Mouse (Mus musculus): ENCODE results near the gene Ceacam10.
"Not testable (repeated sequence)": the region's sequence is repeated elsewhere in the genome, so short reads cannot be mapped to it uniquely, and the experiment has no call there.

Gene Ceacam10

GRCm38 (mm10) chr7:24776918-24777317, at the start of gene Ceacam10:
Ceacam10 (plus strand) TSS chr7:24777206.
- DNase-seq, result not testable (repeated sequence)

- DNase-seq, result no peak
Measured at GRCm38 (mm10) chr7:24735970-24736670, 40.9 kb upstream of the Ceacam10 start.

- DNase-seq, result no peak
Measured at GRCm38 (mm10) chr7:24750695-24751094, 26.3 kb upstream of the Ceacam10 start.

DNA sequence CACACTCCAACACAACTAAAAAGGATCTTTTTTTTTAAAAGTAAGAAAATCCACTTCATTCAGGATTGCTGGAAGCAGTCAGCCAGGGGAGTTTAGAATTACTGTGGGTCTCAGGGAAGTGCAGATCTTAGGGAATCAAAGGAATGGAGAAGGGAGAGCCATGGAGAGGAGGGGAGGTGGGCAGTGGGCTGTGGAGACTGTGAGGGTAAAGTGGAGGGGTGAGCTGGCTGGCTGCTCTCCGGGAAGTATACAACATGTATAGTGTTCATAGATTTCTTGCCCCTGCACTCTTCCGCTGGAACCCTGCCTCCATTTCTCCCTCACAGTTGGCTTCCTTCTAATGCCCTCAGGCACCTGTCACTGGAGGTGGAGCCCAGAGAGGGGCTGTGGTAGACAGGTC, 25.4 kb upstream of the Ceacam10 start:
- DNase-seq, result no peak

GRCm38 (mm10) chr7:24753476-24753875, 23.5 kb upstream of the Ceacam10 start:
- DNase-seq, result no peak

- no peak for DNase-seq
Measured at GRCm38 (mm10) chr7:24758520-24758919, 18.5 kb upstream of the Ceacam10 start.

GRCm38 (mm10) chr7:24760211-24760610, 16.8 kb upstream of the Ceacam10 start, which contains the start of gene Cd177:
Cd177 (minus strand) TSS chr7:24760311.
- no peak for DNase-seq

- DNase-seq, result no peak
Measured at GRCm38 (mm10) chr7:24761161-24761560, 15.8 kb upstream of the Ceacam10 start.

- DNase-seq, result no peak
Measured at GRCm38 (mm10) chr7:24762574-24762973, 14.4 kb upstream of the Ceacam10 start.

GRCm38 (mm10) chr7:24771361-24771760, 5.6 kb upstream of the Ceacam10 start:
- DNase-seq, result no peak

GRCm38 (mm10) chr7:24773942-24774535, 3.0 kb upstream of the Ceacam10 start:
- DNase-seq, result no peak

GRCm38 (mm10) chr7:24776145-24776544, 861 bp upstream of the Ceacam10 start:
- DNase-seq, result no peak

GRCm38 (mm10) chr7:24797918-24798317, 20.9 kb downstream of the Ceacam10 start:
- DNase-seq, result no peak

- DNase-seq, result no peak
Measured at GRCm38 (mm10) chr7:24802149-24802767, 25.3 kb downstream of the Ceacam10 start.

DNA sequence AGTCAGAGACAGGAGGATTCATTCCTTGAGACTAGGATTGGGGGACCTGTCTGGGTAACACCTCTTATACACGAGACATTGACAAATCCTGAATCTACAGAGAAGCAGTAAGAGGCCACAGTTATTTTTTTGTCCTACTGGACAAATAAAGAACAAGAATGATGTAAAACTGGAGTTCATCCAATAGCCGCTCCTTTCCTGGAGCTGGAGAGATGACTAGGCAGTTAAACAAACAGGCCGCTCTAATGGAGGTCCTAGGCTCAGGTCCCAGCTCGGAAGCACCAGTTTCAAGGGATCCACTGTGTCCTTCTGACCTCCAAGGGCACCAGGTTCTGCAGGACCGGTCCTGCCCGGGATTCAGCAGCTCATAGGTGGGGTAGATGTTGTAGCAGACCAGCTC, 27.8 kb downstream of the Ceacam10 start:
- no peak for DNase-seq

DNA sequence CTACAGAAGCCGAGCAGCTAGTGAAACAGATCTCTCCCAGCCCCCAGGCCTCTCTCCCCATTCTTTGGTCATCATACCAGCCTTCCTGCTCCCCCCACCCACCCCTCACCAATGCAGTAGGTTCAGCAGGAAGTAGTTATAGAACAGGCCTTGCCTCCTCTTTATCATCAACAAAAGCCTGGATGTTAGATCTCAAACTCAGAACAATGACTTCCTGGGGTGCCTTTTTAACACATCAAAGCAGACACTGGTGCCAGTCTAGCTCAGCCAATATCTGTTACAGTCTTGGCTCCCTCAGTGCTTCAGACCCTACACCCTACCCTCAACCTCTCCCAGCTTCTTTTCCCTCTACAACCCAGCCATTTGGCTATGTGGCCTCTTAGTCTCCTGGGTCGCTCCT, 32.0 kb downstream of the Ceacam10 start:
- DNase-seq, result no peak

GRCm38 (mm10) chr7:24817502-24817901, 40.5 kb downstream of the Ceacam10 start:
- peak; percentile 87 for DNase-seq

DNA sequence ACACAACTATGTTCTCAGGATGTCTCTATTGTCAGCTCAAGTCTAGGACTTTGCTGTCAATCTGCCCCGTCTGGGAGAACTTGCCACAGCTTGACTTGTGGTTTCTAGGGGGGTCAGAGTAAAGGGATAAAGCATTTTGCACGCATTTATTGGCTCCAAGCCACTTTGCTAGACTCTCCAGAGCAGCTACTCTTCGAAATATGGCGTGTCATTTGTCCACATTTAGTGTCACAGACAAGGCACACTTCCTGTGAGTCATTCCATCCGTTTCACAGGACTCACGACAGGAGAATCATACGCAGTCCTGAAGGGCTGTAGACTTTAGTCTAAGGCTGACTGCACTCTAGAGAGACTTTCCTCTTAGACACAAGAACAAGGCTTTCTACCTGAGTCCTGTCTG, 47.4 kb downstream of the Ceacam10 start:
- no peak for DNase-seq

GRCm38 (mm10) chr7:24827181-24827580, 50.2 kb downstream of the Ceacam10 start:
- peak; percentile 84 for DNase-seq
